Mouse (Mus musculus) E14TG2a.4 (cell line): Measurements from ENCODE around the gene Gm12216.

ENCODE experiments used
- CTCF ChIP-seq: conservative IDR thresholded peaks from 2 replicates; pipeline ENCODE4 v1.5.1; 2014; ENCODE audit warnings: low read length
- POU5F1 ChIP-seq: IDR thresholded peaks from 2 replicates; pipeline ENCODE4 v1.6.1; 2014; ENCODE audit warnings: low read length, borderline replicate concordance

DNA sequence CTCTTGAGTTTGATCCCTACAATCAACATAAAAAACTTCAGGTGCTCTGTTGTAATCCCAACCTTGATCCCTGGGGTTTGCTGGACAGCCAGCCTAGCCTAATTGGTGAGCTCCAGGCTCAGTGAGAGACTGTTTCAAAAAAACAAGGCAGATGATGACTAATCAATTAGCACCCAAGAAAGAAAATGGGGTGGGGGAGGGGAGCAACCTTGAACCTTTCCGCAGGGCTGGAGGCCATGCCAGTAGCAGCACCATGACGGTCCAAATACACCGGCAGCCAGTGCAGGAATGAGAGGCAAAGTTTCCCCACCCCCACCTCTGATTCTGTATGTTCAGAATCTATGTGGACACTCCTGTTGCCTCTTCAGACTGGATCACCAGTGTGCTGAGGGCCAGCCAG, 69.8 kb downstream of the Gm12216 start:
- TF ChIP-seq CTCF (no peak), POU5F1 (no peak)
